Mouse (Mus musculus): Measurements from ENCODE around the gene Ctnnb1. TPM values are rescaled to one million over a fixed set of nuclear protein-coding genes. Genes with fewer than 3 reads are reported as not detected.

Ctnnb1 gene
- polyA plus RNA-seq, 1 experiment, result 230 TPM

GRCm38 (mm10) chr9:120984509-120984908 lies 55.5 kb downstream of the Ctnnb1 start:
- no peaks in the 10 kb centered on the region for H3K36me3 ChIP-seq (ENCODE audit: control insufficient read depth, insufficient read depth, low read length)
- WGBS, result 79% methylated on average over 5 of the region's 5 CpGs
- H3K4me1 ChIP-seq (ENCODE audit: control insufficient read depth, insufficient read depth, insufficient read length, low read length), result peaks cover 33% of the 10 kb centered on the region
- H3K4me3 ChIP-seq (ENCODE audit: low read depth, low read length), result no peak overlapping the region
- TF ChIP-seq POLR2A (IDR thresholded peaks at IDR 0.05; ENCODE audit: low read depth, low read length) (no peak), CTCF (IDR thresholded peaks at IDR 0.05; ENCODE audit: extremely low read depth, insufficient read length, insufficient replicate concordance, low read depth, low read length) (no peak)
- peak overlapping the region; percentile 17; the same call in 1 of the 2 replicates for H3K27ac ChIP-seq (ENCODE audit: insufficient read depth, low read depth, low read length)
- no peaks in the 10 kb centered on the region for H3K27me3 ChIP-seq (ENCODE audit: control insufficient read depth, insufficient read depth, low read length)

GRCm38 (mm10) chr9:120985009-120985408 lies 56.0 kb downstream of the Ctnnb1 start:
- no peaks in the 10 kb centered on the region for H3K36me3 ChIP-seq (ENCODE audit: control insufficient read depth, insufficient read depth, low read length)
- H3K4me3 ChIP-seq (ENCODE audit: low read depth, low read length), result no peak overlapping the region
- TF ChIP-seq CTCF (IDR thresholded peaks at IDR 0.05; ENCODE audit: extremely low read depth, insufficient read length, insufficient replicate concordance, low read depth, low read length) (no peak), POLR2A (IDR thresholded peaks at IDR 0.05; ENCODE audit: low read depth, low read length) (no peak)
- H3K4me1 ChIP-seq (ENCODE audit: control insufficient read depth, insufficient read depth, insufficient read length, low read length), result peaks cover 33% of the 10 kb centered on the region
- no peaks in the 10 kb centered on the region for H3K27me3 ChIP-seq (ENCODE audit: control insufficient read depth, insufficient read depth, low read length)
- 53% methylated on average over 5 of the region's 5 CpGs for WGBS
- peak overlapping the region; percentile 85 for H3K27ac ChIP-seq (ENCODE audit: insufficient read depth, low read depth, low read length)

GRCm38 (mm10) chr9:120985524-120985923 lies 56.5 kb downstream of the Ctnnb1 start:
- H3K4me3 ChIP-seq (ENCODE audit: low read depth, low read length), result no peak overlapping the region
- H3K4me1 ChIP-seq (ENCODE audit: control insufficient read depth, insufficient read depth, insufficient read length, low read length), result peaks cover 33% of the 10 kb centered on the region
- no peak for TF ChIP-seq POLR2A (IDR thresholded peaks at IDR 0.05; ENCODE audit: low read depth, low read length)
- TF ChIP-seq CTCF (IDR thresholded peaks at IDR 0.05; ENCODE audit: extremely low read depth, insufficient read length, insufficient replicate concordance, low read depth, low read length), result no peak
- peak overlapping the region; percentile 85 for H3K27ac ChIP-seq (ENCODE audit: insufficient read depth, low read depth, low read length)
- H3K27me3 ChIP-seq (ENCODE audit: control insufficient read depth, insufficient read depth, low read length), result no peaks in the 10 kb centered on the region
- H3K36me3 ChIP-seq (ENCODE audit: control insufficient read depth, insufficient read depth, low read length), result no peaks in the 10 kb centered on the region
- 52% methylated on average over 5 of the region's 5 CpGs for WGBS

- TF ChIP-seq CTCF (IDR thresholded peaks at IDR 0.05; ENCODE audit: extremely low read depth, insufficient read length, insufficient replicate concordance, low read depth, low read length), result no peak
- no peak for TF ChIP-seq POLR2A (IDR thresholded peaks at IDR 0.05; ENCODE audit: low read depth, low read length)
- WGBS, result 69% methylated on average over 3 of the region's 3 CpGs
- no peaks in the 10 kb centered on the region for H3K27me3 ChIP-seq (ENCODE audit: control insufficient read depth, insufficient read depth, low read length)
- no peak overlapping the region; the same call in 1 of the 2 replicates for H3K27ac ChIP-seq (ENCODE audit: insufficient read depth, low read depth, low read length)
- no peak overlapping the region for H3K4me3 ChIP-seq (ENCODE audit: low read depth, low read length)
- H3K36me3 ChIP-seq (ENCODE audit: control insufficient read depth, insufficient read depth, low read length), result no peaks in the 10 kb centered on the region
- peaks cover 33% of the 10 kb centered on the region for H3K4me1 ChIP-seq (ENCODE audit: control insufficient read depth, insufficient read depth, insufficient read length, low read length)
These were observed 57.2 kb downstream of the Ctnnb1 start for GRCm38 (mm10) chr9:120986255-120986654.

GRCm38 (mm10) chr9:120986994-120987393 lies 58.0 kb downstream of the Ctnnb1 start:
- WGBS, result 72% methylated on average over 4 of the region's 4 CpGs

GRCm38 (mm10) chr9:120988088-120988487 lies 59.1 kb downstream of the Ctnnb1 start:
- Histone ChIP-seq H3K4me3 (ENCODE audit: low read depth, low read length) (no peak overlapping the region), H3K27ac (ENCODE audit: insufficient read depth, low read depth, low read length) (no peak overlapping the region), H3K36me3 (ENCODE audit: control insufficient read depth, insufficient read depth, low read length) (no peaks in the 10 kb centered on the region), H3K4me1 (ENCODE audit: control insufficient read depth, insufficient read depth, insufficient read length, low read length) (peaks cover 26% of the 10 kb centered on the region), H3K27me3 (ENCODE audit: control insufficient read depth, insufficient read depth, low read length) (no peaks in the 10 kb centered on the region)
- TF ChIP-seq CTCF (IDR thresholded peaks at IDR 0.05; ENCODE audit: extremely low read depth, insufficient read length, insufficient replicate concordance, low read depth, low read length), result no peak
- TF ChIP-seq POLR2A (IDR thresholded peaks at IDR 0.05; ENCODE audit: low read depth, low read length), result no peak
- WGBS, result 78% methylated on average over 9 of the region's 9 CpGs

More at GRCm38 (mm10) chr9:120986994-120987393, 58.0 kb downstream of the Ctnnb1 start:
- no peak for TF ChIP-seq POLR2A (IDR thresholded peaks at IDR 0.05; ENCODE audit: low read depth, low read length)
- no peak for TF ChIP-seq CTCF (IDR thresholded peaks at IDR 0.05; ENCODE audit: extremely low read depth, insufficient read length, insufficient replicate concordance, low read depth, low read length)
- Histone ChIP-seq H3K27ac (ENCODE audit: insufficient read depth, low read depth, low read length) (no peak overlapping the region), H3K4me1 (ENCODE audit: control insufficient read depth, insufficient read depth, insufficient read length, low read length) (peaks cover 33% of the 10 kb centered on the region), H3K4me3 (ENCODE audit: low read depth, low read length) (no peak overlapping the region), H3K27me3 (ENCODE audit: control insufficient read depth, insufficient read depth, low read length) (no peaks in the 10 kb centered on the region), H3K36me3 (ENCODE audit: control insufficient read depth, insufficient read depth, low read length) (no peaks in the 10 kb centered on the region)

GRCm38 (mm10) chr9:120989806-120990700 lies 61.0 kb downstream of the Ctnnb1 start:
- Histone ChIP-seq H3K4me1 (ENCODE audit: control insufficient read depth, insufficient read depth, insufficient read length, low read length) (peaks cover 12% of the 10 kb centered on the region; the same call in 1 of the 2 replicates), H3K36me3 (ENCODE audit: control insufficient read depth, insufficient read depth, low read length) (no peaks in the 10 kb centered on the region), H3K4me3 (ENCODE audit: low read depth, low read length) (no peak overlapping the region), H3K27ac (ENCODE audit: insufficient read depth, low read depth, low read length) (no peak overlapping the region), H3K27me3 (ENCODE audit: control insufficient read depth, insufficient read depth, low read length) (no peaks in the 10 kb centered on the region)
- no peak for TF ChIP-seq POLR2A (IDR thresholded peaks at IDR 0.05; ENCODE audit: low read depth, low read length)
- TF ChIP-seq CTCF (IDR thresholded peaks at IDR 0.05; ENCODE audit: extremely low read depth, insufficient read length, insufficient replicate concordance, low read depth, low read length), result no peak
- WGBS, result 78% methylated on average over 15 of the region's 15 CpGs
